Comparison of ENCODE assay signal across 8 mouse cellular contexts in genomic region chr11:87357317-87358300, GRCm38 (mm10). TPM values are rescaled to one million over a fixed set of nuclear protein-coding genes. Genes with fewer than 3 reads are reported as not detected.
DNase-seq lines count a peak whose midpoint lies in the region; ATAC-seq lines count a peak whose summit lies in the region.

No protein-coding gene starts in this region.

- peak overlapping the region; percentile 99 for H3K4me2 ChIP-seq in lung, embryonic 16.5 days (ENCODE audit: low read depth, low read length)
- peak overlapping the region; percentile 45 for H3K4me2 ChIP-seq in forebrain, embryonic 11.5 days (ENCODE audit: low read depth, low read length, severe bottlenecking)
- H3K4me2 ChIP-seq in intestine, embryonic 14.5 days (ENCODE audit: low read length) = peak overlapping the region; percentile 92
- peak overlapping the region; percentile 94 for H3K4me2 ChIP-seq in liver, embryonic 15.5 days

- WGBS in lung, embryonic 16.5 days = 7% methylated on average over 31 of the region's 31 CpGs
- WGBS in forebrain, embryonic 11.5 days = 7% methylated on average over 29 of the region's 31 CpGs
- 7% methylated on average over 29 of the region's 31 CpGs for WGBS in intestine, embryonic 14.5 days
- whole genome bisulfite sequencing in liver, embryonic 15.5 days (ENCODE audit: insufficient replicate concordance) = 4% methylated on average over 31 of the region's 31 CpGs

- H3K4me3 ChIP-seq in lung, embryonic 16.5 days (ENCODE audit: low read length) = peak overlapping the region; percentile 75
- H3K4me3 ChIP-seq in forebrain, embryonic 11.5 days (ENCODE audit: low read depth, low read length) = peak overlapping the region; percentile 87
- H3K4me3 ChIP-seq in intestine, embryonic 14.5 days (ENCODE audit: low read depth, low read length) = peak overlapping the region; percentile 72
- H3K4me3 ChIP-seq in liver, embryonic 15.5 days (replicated peaks) = peak overlapping the region; percentile 84

- no peaks in the 10 kb centered on the region for H3K9me3 ChIP-seq in lung, embryonic 16.5 days (ENCODE audit: control insufficient read depth, low read length)
- no peaks in the 10 kb centered on the region for H3K9me3 ChIP-seq in forebrain, embryonic 11.5 days (ENCODE audit: control insufficient read depth, low read length)
- no peaks in the 10 kb centered on the region for H3K9me3 ChIP-seq in intestine, embryonic 14.5 days (ENCODE audit: control insufficient read depth, low read length)
- no peaks in the 10 kb centered on the region for H3K9me3 ChIP-seq in liver, embryonic 15.5 days (replicated peaks)

- H3K27me3 ChIP-seq in lung, embryonic 16.5 days (ENCODE audit: control insufficient read depth, insufficient read depth, low read depth, low read length) = peaks cover 28% of the 10 kb centered on the region
- no peaks in the 10 kb centered on the region for H3K27me3 ChIP-seq in forebrain, embryonic 11.5 days (ENCODE audit: control insufficient read depth, insufficient read depth, low read length)
- H3K27me3 ChIP-seq in intestine, embryonic 14.5 days (replicated peaks; ENCODE audit: control insufficient read depth, insufficient read depth, low read length) = peaks cover 50% of the 10 kb centered on the region
- H3K27me3 ChIP-seq in liver, embryonic 15.5 days = peaks cover 52% of the 10 kb centered on the region

- H3K4me1 ChIP-seq in lung, embryonic 16.5 days (replicated peaks; ENCODE audit: control insufficient read depth, insufficient read depth, low read length) = peaks cover 10% of the 10 kb centered on the region; the same call in 1 of the 2 replicates
- H3K4me1 ChIP-seq in forebrain, embryonic 11.5 days (replicated peaks; ENCODE audit: control insufficient read depth, insufficient read depth, low read length) = peaks cover 2% of the 10 kb centered on the region; the same call in 1 of the 2 replicates
- H3K4me1 ChIP-seq in intestine, embryonic 14.5 days (replicated peaks; ENCODE audit: control insufficient read depth, insufficient read depth, low read length) = 0 out of 2 replicates have a peak, but pooled peaks cover 8% of the 10 kb centered on the region
- peaks cover 26% of the 10 kb centered on the region for H3K4me1 ChIP-seq in liver, embryonic 15.5 days (replicated peaks)

- H3K36me3 ChIP-seq in lung, embryonic 16.5 days (ENCODE audit: control insufficient read depth, insufficient read depth, low read length) = no peaks in the 10 kb centered on the region
- H3K36me3 ChIP-seq in forebrain, embryonic 11.5 days (ENCODE audit: control insufficient read depth, insufficient read depth, low read length) = no peaks in the 10 kb centered on the region; the same call in 1 of the 2 replicates
- no peaks in the 10 kb centered on the region for H3K36me3 ChIP-seq in intestine, embryonic 14.5 days (ENCODE audit: control insufficient read depth, insufficient read depth, low read length)
- no peaks in the 10 kb centered on the region for H3K36me3 ChIP-seq in liver, embryonic 15.5 days (replicated peaks)

- no peak for DNase-seq in lung, postnatal 4 days
- DNase-seq in adrenal gland, adult 8-10 months = peak; percentile 15
- DNase-seq in forebrain, embryonic 11.5 days (ENCODE audit: low spot score) = no peak
- peak; percentile 61 for DNase-seq in intestine, embryonic 14.5 days (ENCODE audit: low spot score)
- peak; percentile 32 for DNase-seq in right cerebral cortex, postnatal 4 days

- H3K9ac ChIP-seq in lung, embryonic 16.5 days (ENCODE audit: low read length) = peak overlapping the region; percentile 57
- peak overlapping the region; percentile 87 for H3K9ac ChIP-seq in forebrain, embryonic 11.5 days (ENCODE audit: low read length)
- H3K9ac ChIP-seq in intestine, embryonic 14.5 days (ENCODE audit: low read length) = peak overlapping the region; percentile 46; the same call in 1 of the 2 replicates
- peak overlapping the region; percentile 87 for H3K9ac ChIP-seq in liver, embryonic 15.5 days

- ATAC-seq in lung, embryonic 16.5 days (ENCODE audit: low read depth) = no peak
- ATAC-seq in forebrain, embryonic 11.5 days (replicated peaks; ENCODE audit: low FRiP score) = no peak
- ATAC-seq in intestine, embryonic 14.5 days (replicated peaks; ENCODE audit: low FRiP score, low TSS enrichment, low read depth) = no peak
- 0 out of 2 replicates have a peak, but pooled peaks have one; percentile 22 for ATAC-seq in liver, embryonic 15.5 days (ENCODE audit: insufficient read depth)
- ATAC-seq in inflammation-experienced regulatory T-cells, adult 6 months = no peak

- no peak overlapping the region for H3K27ac ChIP-seq in lung, embryonic 16.5 days (ENCODE audit: low read length)
- no peak overlapping the region for H3K27ac ChIP-seq in forebrain, embryonic 11.5 days (ENCODE audit: low read depth, low read length)
- H3K27ac ChIP-seq in intestine, embryonic 14.5 days (ENCODE audit: low read depth) = no peak overlapping the region
- H3K27ac ChIP-seq in liver, embryonic 15.5 days (replicated peaks) = peak overlapping the region; percentile 83

RNA-seq across cellular contexts. Expression of gene Ppm1e, which starts 1.2 kb away (rescaled TPM):
- polyA plus RNA-seq in lung, embryonic 16.5 days (2015; fragmentation: Nextera tagmentation; extraction: Ambion mirVana) = 2.0 and 2.1 TPM in 2 replicates
- total RNA-seq in adrenal gland, adult 8-10 months (2022) = 10 to 100 TPM; 27.4 to 38.8 (median 34.3) TPM
- 13.4 TPM in 2 replicates for polyA plus RNA-seq in forebrain, embryonic 11.5 days (2014; fragmentation: Nextera tagmentation; extraction: Ambion mirVana)
- 3.4 and 3.8 TPM in 2 replicates for polyA plus RNA-seq in intestine, embryonic 14.5 days (2014; fragmentation: Nextera tagmentation; extraction: Ambion mirVana)
- 1.7 and 2.0 TPM in 2 replicates for polyA plus RNA-seq in liver, embryonic 15.5 days (2015; fragmentation: Nextera tagmentation; extraction: Ambion mirVana)
- polyA plus RNA-seq in inflammation-experienced regulatory T-cells, adult 6 months (2017; shearing (Covaris generic)) = 1 to 10 TPM in 1 of 3 experiments, under 1 TPM in 2; 0.55 to 1.2 (median 0.78) TPM

RNA-seq across cellular contexts. Expression of gene Rad51c, which starts 47.1 kb away (rescaled TPM):
- polyA plus RNA-seq in lung, embryonic 16.5 days (2015; fragmentation: Nextera tagmentation; extraction: Ambion mirVana) = 8.4 and 9.4 TPM in 2 replicates
- 1 to 10 TPM; 1.4 to 2.3 (median 1.8) TPM for total RNA-seq in adrenal gland, adult 8-10 months (2022)
- 12.8 and 14.6 TPM in 2 replicates for polyA plus RNA-seq in forebrain, embryonic 11.5 days (2014; fragmentation: Nextera tagmentation; extraction: Ambion mirVana)
- 6.8 and 8.1 TPM in 2 replicates for polyA plus RNA-seq in intestine, embryonic 14.5 days (2014; fragmentation: Nextera tagmentation; extraction: Ambion mirVana)
- polyA plus RNA-seq in liver, embryonic 15.5 days (2015; fragmentation: Nextera tagmentation; extraction: Ambion mirVana) = 4.1 and 4.3 TPM in 2 replicates
- 1 to 10 TPM; 1.6 to 5.3 (median 2.1) TPM for polyA plus RNA-seq in inflammation-experienced regulatory T-cells, adult 6 months (2017; shearing (Covaris generic))

RNA-seq across cellular contexts. Expression of gene Tex14, which starts 47.3 kb away (rescaled TPM):
- polyA plus RNA-seq in lung, embryonic 16.5 days (2015; fragmentation: Nextera tagmentation; extraction: Ambion mirVana) = 0.52 and 0.62 TPM in 2 replicates
- 1 to 10 TPM in 2 of 4 experiments, under 1 TPM in 2; 0.06 to 2.2 (median 1.1) TPM for total RNA-seq in adrenal gland, adult 8-10 months (2022)
- 0.33 and 0.61 TPM in 2 replicates for polyA plus RNA-seq in forebrain, embryonic 11.5 days (2014; fragmentation: Nextera tagmentation; extraction: Ambion mirVana)
- 0.65 and 1.4 TPM in 2 replicates for polyA plus RNA-seq in intestine, embryonic 14.5 days (2014; fragmentation: Nextera tagmentation; extraction: Ambion mirVana)
- 0.05 TPM in 2 replicates for polyA plus RNA-seq in liver, embryonic 15.5 days (2015; fragmentation: Nextera tagmentation; extraction: Ambion mirVana)
- under 1 TPM in 2 of 3 experiments, not detected in 1; 0.34 to 0.60 TPM for polyA plus RNA-seq in inflammation-experienced regulatory T-cells, adult 6 months (2017; shearing (Covaris generic))

Comparison
In these comparisons a context has a peak if more than half of its experiments do, and no peak if none do; other contexts are left out.
1. H3K4me2 ChIP-seq: peak in every context shown above with its lines; median percentile 99 in lung, embryonic 16.5 days; 94 in liver, embryonic 15.5 days; 92 in intestine, embryonic 14.5 days; 45 in forebrain, embryonic 11.5 days.
2. DNase-seq: peak in adrenal gland, adult 8-10 months (single experiment), intestine, embryonic 14.5 days (single experiment) and right cerebral cortex, postnatal 4 days (single experiment); none in lung, postnatal 4 days (0 of 2) and forebrain, embryonic 11.5 days (single experiment).
3. Peak in every context shown above with its lines, with median percentiles within 50 percentile points of each other: H3K4me3 ChIP-seq and H3K9ac ChIP-seq.